Mouse (Mus musculus): Measurements from ENCODE around the gene Gm44579.

GRCm38 (mm10) chr15:98136871-98137270 is 83.9 kb downstream of the Gm44579 start:
- no peak for TF ChIP-seq CTCF (IDR thresholded peaks at IDR 0.05; ENCODE audit: low read depth, low read length)
- no peak for TF ChIP-seq POLR2A (IDR thresholded peaks at IDR 0.05; ENCODE audit: extremely low read depth, insufficient read depth, low read length)

Measured in liver, adult 2 months (tissue).